Mouse (Mus musculus): ENCODE measurements around the gene Gucy1b2. TPM values are rescaled to one million over a fixed set of nuclear protein-coding genes. Genes with fewer than 3 reads are reported as not detected.

Gucy1b2 gene
- polyA plus RNA-seq (2015; fragmentation: Nextera tagmentation; extraction: Ambion mirVana), result 0.09 and 0.17 TPM in 2 replicates

DNA sequence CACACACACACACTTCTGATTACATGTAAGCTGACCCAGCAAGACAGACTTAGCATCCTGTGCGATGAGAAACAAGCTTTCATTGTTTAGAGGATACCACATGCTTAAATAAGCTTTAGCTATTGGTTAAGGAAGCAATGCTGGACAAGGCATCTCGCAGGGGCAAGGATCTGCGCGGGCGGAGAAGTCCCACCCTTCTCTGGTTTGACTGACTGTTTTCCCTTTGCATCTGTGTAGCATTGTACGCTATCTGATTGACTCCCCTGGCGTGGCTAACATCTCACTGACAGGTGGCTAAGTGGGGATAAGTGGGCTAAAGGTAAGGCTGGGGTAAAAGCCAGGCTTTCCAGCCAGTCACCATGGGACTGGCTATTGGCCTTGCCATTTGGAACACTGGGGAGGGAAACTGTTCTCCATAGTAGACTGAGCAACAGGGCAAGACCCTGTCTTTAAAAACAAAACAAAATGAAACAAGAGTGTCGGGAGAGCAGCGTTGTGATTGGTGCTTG lies at the start of gene Gucy1b2:
Gucy1b2 (minus strand) TSS at position 51 of the 509 bp plus-strand sequence.
- no peaks in the 10 kb centered on the region for H3K27me3 ChIP-seq (replicated peaks)
- no peak within 1 kb of the TSS for H3K9ac ChIP-seq
- H3K4me1 ChIP-seq, result no peaks in the 10 kb centered on the region
- no peak for ATAC-seq (ENCODE audit: insufficient read depth, low FRiP score, low read depth)
- H3K4me3 ChIP-seq (replicated peaks), result no peak within 1 kb of the TSS
- H3K36me3 ChIP-seq, result no peaks in the 10 kb centered on the region
- H3K4me2 ChIP-seq, result no peak within 1 kb of the TSS
- H3K27ac ChIP-seq, result no peak within 1 kb of the TSS
- no peaks in the 10 kb centered on the region for H3K9me3 ChIP-seq
- 57% methylated on average over 9 of the region's 9 CpGs for WGBS

DNA sequence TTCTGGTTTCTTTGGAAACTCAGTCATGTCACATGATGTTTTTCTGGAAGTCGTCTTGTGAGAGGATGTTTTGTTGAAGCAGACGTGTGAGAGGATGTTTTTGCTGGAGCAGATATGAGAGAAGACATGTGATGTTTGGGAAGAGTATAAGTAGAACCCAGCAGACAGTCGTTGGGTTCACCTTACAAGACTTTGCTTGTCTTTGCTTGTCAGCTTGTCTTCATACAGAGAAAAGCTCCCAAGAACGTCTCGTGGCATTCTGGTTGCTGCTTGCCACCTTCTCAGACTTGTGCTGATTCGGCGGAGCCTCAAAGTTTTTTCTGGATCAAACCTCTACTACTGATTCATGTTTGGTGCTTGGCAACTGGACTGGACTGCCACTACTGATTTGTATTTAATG lies 41.3 kb upstream of the Gucy1b2 start:
- no peak for ATAC-seq (ENCODE audit: insufficient read depth, low FRiP score, low read depth)
- H3K27ac ChIP-seq, result no peak overlapping the region
- no peaks in the 10 kb centered on the region for H3K4me1 ChIP-seq
- H3K4me2 ChIP-seq, result no peak overlapping the region
- no peaks in the 10 kb centered on the region for H3K27me3 ChIP-seq (replicated peaks)
- H3K9me3 ChIP-seq, result no peaks in the 10 kb centered on the region
- no peaks in the 10 kb centered on the region for H3K36me3 ChIP-seq
- WGBS, result 75% methylated on average over 7 of the region's 7 CpGs
- H3K9ac ChIP-seq, result no peak overlapping the region
- no peak overlapping the region for H3K4me3 ChIP-seq (replicated peaks)

DNA sequence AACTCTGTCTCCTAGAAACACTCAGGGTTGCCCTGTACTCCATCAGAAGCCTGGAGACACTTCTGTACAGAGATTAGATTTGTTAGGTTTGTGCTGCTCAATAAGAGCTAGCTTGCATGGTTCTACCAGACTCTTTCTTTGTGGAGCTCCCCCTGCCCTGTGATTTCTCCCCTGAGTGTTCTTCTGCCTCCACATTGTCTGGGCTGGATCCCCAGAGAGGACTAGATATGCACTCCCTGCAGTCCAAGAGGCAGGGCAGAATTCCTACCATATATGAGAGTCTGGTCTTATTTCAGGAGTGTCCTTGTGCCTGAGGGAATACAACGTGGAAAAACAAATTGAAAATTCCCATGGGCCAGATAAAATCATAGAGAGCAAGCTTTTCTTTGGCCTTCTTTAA lies 40.4 kb upstream of the Gucy1b2 start:
- no peak for ATAC-seq (ENCODE audit: insufficient read depth, low FRiP score, low read depth)
- Histone ChIP-seq H3K4me1 (no peaks in the 10 kb centered on the region), H3K4me2 (no peak overlapping the region), H3K9me3 (no peaks in the 10 kb centered on the region), H3K36me3 (no peaks in the 10 kb centered on the region), H3K27ac (no peak overlapping the region), H3K9ac (no peak overlapping the region), H3K27me3 (replicated peaks) (no peaks in the 10 kb centered on the region), H3K4me3 (replicated peaks) (no peak overlapping the region)
- 65% methylated on average over 1 of the region's 1 CpGs for WGBS

DNA sequence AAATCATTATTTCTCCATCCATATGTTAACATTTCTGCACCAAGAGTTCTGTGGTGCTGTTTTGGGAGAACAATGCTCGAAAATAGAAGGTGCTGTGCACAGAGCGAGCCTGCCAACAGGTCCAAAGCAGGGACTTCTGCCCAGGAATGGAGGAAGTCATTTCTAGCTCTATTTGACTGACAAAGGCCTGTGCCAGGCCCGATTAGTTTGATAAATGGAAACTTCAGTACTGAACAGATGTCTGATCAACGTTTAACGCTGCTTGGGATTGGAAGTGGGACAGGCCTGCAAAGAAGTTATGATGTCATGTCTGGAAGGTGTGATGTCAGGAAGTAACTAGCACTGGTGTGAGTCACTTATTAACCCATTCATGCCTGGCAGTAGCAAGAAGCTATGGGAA lies 37.4 kb upstream of the Gucy1b2 start:
- Histone ChIP-seq H3K9ac (no peak overlapping the region), H3K9me3 (no peaks in the 10 kb centered on the region), H3K27ac (no peak overlapping the region), H3K4me2 (no peak overlapping the region), H3K27me3 (replicated peaks) (no peaks in the 10 kb centered on the region), H3K4me3 (replicated peaks) (no peak overlapping the region), H3K36me3 (no peaks in the 10 kb centered on the region), H3K4me1 (no peaks in the 10 kb centered on the region)
- whole genome bisulfite sequencing, result 58% methylated on average over 5 of the region's 5 CpGs
- no peak for ATAC-seq (ENCODE audit: insufficient read depth, low FRiP score, low read depth)

DNA sequence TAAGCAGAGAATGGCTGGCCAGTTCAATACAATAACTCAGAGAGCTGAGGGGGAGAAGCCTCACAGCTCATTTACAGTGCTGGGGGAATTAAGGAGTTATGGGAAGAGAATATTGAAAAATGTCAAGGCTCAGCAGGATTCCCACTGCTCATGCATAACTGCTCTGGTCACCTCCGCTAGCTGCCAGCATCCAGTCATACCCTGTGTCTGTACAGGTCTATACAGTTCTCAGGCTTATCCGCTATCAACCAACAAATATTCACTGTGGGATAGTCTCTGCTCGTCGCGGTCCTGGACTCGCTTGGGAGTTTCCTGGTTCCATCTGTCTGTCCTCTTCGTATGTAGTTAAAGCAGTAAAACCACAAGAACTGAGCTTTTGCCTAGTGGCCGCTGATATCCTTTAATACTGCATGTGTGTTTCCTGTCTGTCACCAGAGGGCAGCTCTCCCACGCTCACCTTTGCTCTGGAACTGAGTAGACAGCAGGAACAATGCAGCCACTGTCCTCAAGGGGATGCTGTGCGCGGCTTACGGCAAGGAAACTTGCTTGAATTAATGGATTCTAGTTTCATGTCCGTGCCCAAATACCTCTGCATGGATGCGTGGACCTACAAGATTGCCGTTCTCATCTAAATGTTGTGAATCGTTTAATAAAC lies 36.2 kb upstream of the Gucy1b2 start:
- WGBS, result 34% methylated on average over 16 of the region's 16 CpGs
- no peaks in the 10 kb centered on the region for H3K4me1 ChIP-seq
- H3K4me3 ChIP-seq (replicated peaks), result no peak overlapping the region
- no peak; the same call in 1 of the 2 replicates for ATAC-seq (ENCODE audit: insufficient read depth, low FRiP score, low read depth)
- no peaks in the 10 kb centered on the region for H3K9me3 ChIP-seq
- H3K9ac ChIP-seq, result no peak overlapping the region
- no peak overlapping the region for H3K27ac ChIP-seq
- H3K36me3 ChIP-seq, result no peaks in the 10 kb centered on the region
- H3K4me2 ChIP-seq, result no peak overlapping the region
- no peaks in the 10 kb centered on the region for H3K27me3 ChIP-seq (replicated peaks)

DNA sequence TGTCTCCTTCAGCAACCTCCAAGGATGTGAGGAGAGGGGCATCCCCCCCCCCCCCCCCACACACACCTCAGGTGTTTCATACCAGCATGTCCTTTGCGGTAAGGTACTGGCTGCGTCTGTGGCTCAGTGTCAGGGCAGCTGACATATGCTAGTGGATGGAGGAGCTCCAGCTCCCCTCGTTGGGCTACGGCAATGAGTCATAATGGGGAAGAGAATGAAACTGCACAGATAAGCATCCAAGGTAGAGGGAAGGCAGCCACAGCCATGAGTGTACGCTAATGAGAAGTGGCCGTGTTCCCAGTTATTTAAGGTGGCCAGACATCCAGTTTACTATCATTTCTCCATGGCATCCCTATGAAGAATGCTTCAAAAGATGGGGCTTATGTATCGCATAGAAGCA lies 32.2 kb upstream of the Gucy1b2 start:
- H3K4me1 ChIP-seq, result no peaks in the 10 kb centered on the region
- no peak overlapping the region for H3K4me2 ChIP-seq
- H3K4me3 ChIP-seq (replicated peaks), result no peak overlapping the region
- H3K27me3 ChIP-seq (replicated peaks), result no peaks in the 10 kb centered on the region
- H3K9ac ChIP-seq, result no peak overlapping the region
- ATAC-seq (ENCODE audit: insufficient read depth, low FRiP score, low read depth), result no peak
- 79% methylated on average over 7 of the region's 7 CpGs for WGBS
- no peak overlapping the region for H3K27ac ChIP-seq
- no peaks in the 10 kb centered on the region for H3K36me3 ChIP-seq
- H3K9me3 ChIP-seq, result no peaks in the 10 kb centered on the region

DNA sequence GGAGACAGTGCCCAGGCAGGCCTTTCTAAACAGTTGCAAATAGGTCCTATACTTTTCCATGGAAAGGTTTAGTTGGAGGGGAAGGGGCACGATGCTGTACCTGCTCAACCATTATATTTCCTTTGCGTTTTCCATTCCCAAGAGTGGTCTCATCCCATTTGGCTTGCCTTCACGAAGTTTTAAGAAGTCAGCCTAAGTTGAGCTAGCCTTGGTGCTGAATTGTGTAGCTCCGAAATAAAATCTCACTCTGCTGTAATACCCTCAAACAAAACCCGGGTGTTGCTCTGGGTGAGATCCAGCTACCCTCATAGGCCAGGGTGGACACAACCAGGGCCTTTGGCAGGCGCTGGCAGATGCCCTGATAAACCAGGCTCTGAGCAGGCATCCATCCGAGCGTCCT lies 25.3 kb upstream of the Gucy1b2 start:
- H3K27ac ChIP-seq, result no peak overlapping the region
- 41% methylated on average over 8 of the region's 8 CpGs for WGBS
- H3K9me3 ChIP-seq, result no peaks in the 10 kb centered on the region
- no peaks in the 10 kb centered on the region for H3K27me3 ChIP-seq (replicated peaks)
- H3K4me3 ChIP-seq (replicated peaks), result no peak overlapping the region
- no peak overlapping the region for H3K9ac ChIP-seq
- no peaks in the 10 kb centered on the region for H3K4me1 ChIP-seq
- no peak overlapping the region for H3K4me2 ChIP-seq
- ATAC-seq (ENCODE audit: insufficient read depth, low FRiP score, low read depth), result no peak
- no peaks in the 10 kb centered on the region for H3K36me3 ChIP-seq

DNA sequence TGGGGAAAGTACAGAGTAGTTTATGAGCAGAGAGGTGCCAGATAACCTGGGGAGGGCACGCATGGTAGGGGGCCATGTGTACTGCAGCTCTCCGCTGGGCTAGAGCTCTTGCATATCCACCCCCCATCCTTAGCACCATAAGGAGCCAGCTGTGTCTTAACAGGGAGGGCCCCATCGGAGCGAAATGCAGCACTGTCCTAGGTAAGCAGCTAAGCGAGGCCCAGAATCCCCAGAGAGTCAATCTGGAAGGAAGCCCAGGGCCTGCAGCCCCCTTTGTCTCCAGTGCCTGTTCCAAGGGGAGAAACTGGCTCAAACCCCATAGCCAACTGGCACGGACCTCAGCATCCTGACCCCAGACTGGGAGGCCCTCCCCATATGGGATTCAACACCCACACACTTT lies 23.3 kb upstream of the Gucy1b2 start:
- ATAC-seq (ENCODE audit: insufficient read depth, low FRiP score, low read depth), result no peak
- Histone ChIP-seq H3K4me1 (no peaks in the 10 kb centered on the region), H3K27me3 (replicated peaks) (no peaks in the 10 kb centered on the region), H3K9ac (no peak overlapping the region), H3K4me3 (replicated peaks) (no peak overlapping the region), H3K27ac (no peak overlapping the region), H3K4me2 (no peak overlapping the region), H3K9me3 (no peaks in the 10 kb centered on the region), H3K36me3 (no peaks in the 10 kb centered on the region)
- WGBS, result 34% methylated on average over 6 of the region's 6 CpGs

DNA sequence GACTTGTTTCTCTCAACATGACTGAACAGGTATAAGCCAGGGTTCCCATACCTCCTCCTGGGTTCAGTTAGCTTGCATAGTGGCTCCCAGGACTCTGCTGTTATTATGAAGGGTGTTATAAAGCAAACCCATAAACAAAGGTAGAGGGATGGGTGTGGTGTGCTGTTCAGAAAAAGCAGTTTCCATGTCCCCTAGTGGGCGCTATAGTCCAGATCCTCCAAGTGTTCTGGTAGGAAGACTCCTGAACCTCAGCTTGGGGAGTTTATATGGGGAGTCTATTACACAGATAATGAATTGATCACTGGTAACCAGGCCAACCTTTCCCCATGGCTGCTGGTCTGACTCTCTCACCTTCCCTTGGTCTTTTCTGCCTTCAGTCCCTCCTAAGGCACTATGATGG lies 18.4 kb upstream of the Gucy1b2 start:
- H3K4me3 ChIP-seq (replicated peaks), result no peak overlapping the region
- WGBS, result 48% methylated on average over 1 of the region's 1 CpGs
- ATAC-seq (ENCODE audit: insufficient read depth, low FRiP score, low read depth), result no peak

DNA sequence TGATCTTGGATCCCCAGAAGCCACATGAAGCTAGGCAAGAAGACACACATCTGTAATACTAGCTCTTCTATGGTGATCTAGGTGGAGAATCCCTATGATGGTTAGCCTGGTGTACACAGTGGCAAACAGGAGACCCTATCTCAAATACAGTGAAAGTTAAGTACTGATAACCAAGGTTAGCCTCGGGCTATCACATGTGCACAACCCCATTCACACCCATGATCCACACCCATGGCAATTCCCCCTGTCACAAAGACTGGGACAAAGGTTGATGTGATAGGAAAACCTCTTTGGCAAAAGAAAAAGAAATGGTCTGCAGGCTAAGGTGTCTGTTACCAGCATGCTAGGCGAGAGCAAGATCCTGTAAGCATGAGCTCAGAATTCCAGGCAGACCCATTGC lies 16.0 kb upstream of the Gucy1b2 start:
- no peak overlapping the region for H3K9ac ChIP-seq
- WGBS, result 67% methylated on average over 2 of the region's 2 CpGs
- H3K27me3 ChIP-seq (replicated peaks), result no peaks in the 10 kb centered on the region
- no peaks in the 10 kb centered on the region for H3K9me3 ChIP-seq
- no peak overlapping the region for H3K4me3 ChIP-seq (replicated peaks)
- H3K4me2 ChIP-seq, result no peak overlapping the region
- no peak overlapping the region for H3K27ac ChIP-seq
- ATAC-seq (ENCODE audit: insufficient read depth, low FRiP score, low read depth), result no peak
- H3K4me1 ChIP-seq, result no peaks in the 10 kb centered on the region
- no peaks in the 10 kb centered on the region for H3K36me3 ChIP-seq

More for the DNA sequence above, 18.4 kb upstream of the Gucy1b2 start:
- Histone ChIP-seq H3K4me2 (no peak overlapping the region), H3K27me3 (replicated peaks) (no peaks in the 10 kb centered on the region), H3K27ac (no peak overlapping the region), H3K4me1 (no peaks in the 10 kb centered on the region), H3K36me3 (no peaks in the 10 kb centered on the region), H3K9me3 (no peaks in the 10 kb centered on the region), H3K9ac (no peak overlapping the region)

DNA sequence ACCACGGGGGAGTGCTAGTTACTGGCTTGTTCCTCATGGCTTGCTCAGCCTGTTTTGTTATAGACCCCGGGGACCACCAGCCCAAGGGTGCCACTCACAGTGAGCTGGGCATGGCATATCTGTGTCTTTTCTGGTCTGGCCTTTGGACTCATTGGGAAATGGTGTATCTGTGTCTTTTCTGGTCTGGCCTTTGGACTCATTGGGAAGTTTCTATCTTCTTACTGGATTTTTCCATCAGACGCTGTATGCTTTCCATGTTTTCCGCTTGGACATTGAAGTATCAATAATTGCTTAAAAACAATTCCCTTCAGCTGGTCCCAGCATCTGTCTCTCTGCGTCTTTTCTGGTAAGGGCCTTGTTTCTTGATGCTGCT lies 12.7 kb upstream of the Gucy1b2 start:
- H3K4me1 ChIP-seq, result no peaks in the 10 kb centered on the region
- no peak overlapping the region for H3K4me2 ChIP-seq
- ATAC-seq (ENCODE audit: insufficient read depth, low FRiP score, low read depth), result no peak
- no peak overlapping the region for H3K27ac ChIP-seq
- no peak overlapping the region for H3K9ac ChIP-seq
- no peaks in the 10 kb centered on the region for H3K27me3 ChIP-seq (replicated peaks)
- no peaks in the 10 kb centered on the region for H3K9me3 ChIP-seq
- 85% methylated on average over 5 of the region's 5 CpGs for WGBS
- no peak overlapping the region for H3K4me3 ChIP-seq (replicated peaks)
- H3K36me3 ChIP-seq, result no peaks in the 10 kb centered on the region

DNA sequence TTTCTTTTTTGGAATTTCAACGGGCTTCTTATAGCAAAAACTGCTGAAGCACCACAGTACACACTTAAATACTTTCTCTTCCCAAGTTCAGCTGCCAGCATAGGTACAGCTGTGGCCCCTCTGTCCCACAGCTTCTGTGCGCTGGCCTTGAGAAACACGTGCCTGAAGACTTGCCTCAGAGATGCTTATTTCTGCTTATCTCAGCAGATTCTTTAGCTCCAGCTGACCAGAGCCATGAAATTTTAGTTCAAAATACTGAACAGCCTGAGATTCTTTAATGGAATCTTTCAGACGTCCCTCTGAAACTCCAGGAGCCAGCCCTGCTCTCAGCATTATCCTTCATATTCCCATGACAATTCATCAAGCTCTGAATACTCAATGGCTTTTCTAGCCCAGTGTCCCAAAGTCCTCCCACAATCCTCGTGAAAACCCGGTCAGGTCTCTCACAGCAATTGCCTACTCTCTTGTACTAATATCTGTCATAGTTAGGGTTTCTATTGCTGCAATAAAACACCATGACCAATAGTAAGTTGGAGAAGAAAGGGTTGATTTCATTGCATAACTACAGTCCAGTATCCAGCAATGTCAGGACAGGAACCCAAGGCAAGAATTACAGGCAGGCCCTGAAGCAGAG lies 12.1 kb upstream of the Gucy1b2 start:
- Histone ChIP-seq H3K27ac (no peak overlapping the region), H3K36me3 (no peaks in the 10 kb centered on the region), H3K4me3 (replicated peaks) (no peak overlapping the region), H3K9ac (no peak overlapping the region), H3K27me3 (replicated peaks) (no peaks in the 10 kb centered on the region), H3K4me1 (no peaks in the 10 kb centered on the region), H3K4me2 (no peak overlapping the region), H3K9me3 (no peaks in the 10 kb centered on the region)
- WGBS, result 66% methylated on average over 6 of the region's 6 CpGs
- ATAC-seq (ENCODE audit: insufficient read depth, low FRiP score, low read depth), result no peak
